Mouse (Mus musculus) gastrocnemius, adult 18-20 months (tissue): ENCODE measurements around the gene Capsl. TPM values are rescaled to one million over a fixed set of nuclear protein-coding genes. Genes with fewer than 3 reads are reported as not detected.

Source experiments
- DNase-seq: peaks from one replicate; pipeline ENCODE4 v3.0.0; 2021; ENCODE audit warnings: low spot score
- long read RNA-seq, 2 experiments: library from polyadenylated mRNA; stranded (forward); transcript quantifications; one replicate each; pipeline ENCODE4 v2.0.0; 2021
- total RNA-seq, 2 experiments: library from RNA; stranded (reverse); gene quantifications; 2 replicates each; pipeline ENCODE4 v1.2.3; 2021

Capsl gene
- total RNA-seq = not detected
- long read RNA-seq, experiment 1 = 0 reads
- long read RNA-seq, experiment 2 = 0 reads

DNA sequence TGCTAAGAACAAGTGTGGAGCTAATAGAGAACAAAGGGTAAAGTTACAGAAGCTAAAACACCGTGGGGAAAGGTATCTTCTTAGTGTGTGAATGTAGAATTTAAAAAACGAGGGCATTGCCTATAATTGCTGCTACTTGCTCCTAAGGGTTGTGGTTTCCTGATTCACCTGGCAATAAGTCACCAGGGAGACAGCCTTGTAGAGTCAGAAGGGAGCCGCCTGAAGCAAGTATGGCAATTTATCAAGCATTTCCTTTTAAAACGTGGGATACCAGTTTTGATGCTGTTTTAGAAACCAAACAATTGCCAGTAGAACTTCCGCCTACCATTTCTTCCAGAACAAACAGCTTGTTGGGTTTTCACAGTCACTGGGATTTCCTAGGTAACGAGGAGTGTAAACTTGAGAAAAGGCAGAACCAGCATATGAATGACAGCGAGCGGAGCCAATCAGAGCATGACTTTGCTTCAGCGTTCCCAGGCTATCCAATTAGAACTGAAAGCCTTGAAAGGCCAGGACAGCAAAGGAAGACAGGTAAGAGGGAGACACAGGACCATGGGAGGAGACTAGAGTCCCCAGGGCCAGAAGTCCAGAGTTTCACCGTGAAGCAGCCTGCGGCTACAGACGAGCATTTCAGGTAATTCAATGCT is at the start of gene Capsl:
TSS of gene Capsl (plus strand) at position 495 of the 647 bp plus-strand sequence.
- DNase-seq = peak; percentile 6

DNA sequence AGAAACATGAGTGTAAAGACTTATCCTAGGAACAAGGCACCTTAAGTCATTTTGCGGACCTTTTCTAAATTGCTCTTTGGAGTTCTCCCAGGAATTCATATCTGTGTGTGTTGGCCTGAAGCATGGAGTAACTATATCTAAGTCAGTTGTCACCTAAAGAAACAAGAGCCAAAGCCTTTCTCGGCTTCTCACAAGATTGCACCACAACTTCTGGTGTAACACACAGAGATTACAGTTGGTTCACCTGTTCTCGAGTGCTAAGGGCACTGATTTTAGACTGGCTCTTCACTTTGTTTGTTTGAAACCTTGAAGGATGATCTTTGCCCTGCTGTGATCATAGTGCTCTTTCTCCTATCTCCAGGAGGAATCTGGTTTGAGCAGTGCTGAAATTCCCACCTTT is 26.4 kb upstream of the Capsl start:
- DNase-seq = no peak

DNA sequence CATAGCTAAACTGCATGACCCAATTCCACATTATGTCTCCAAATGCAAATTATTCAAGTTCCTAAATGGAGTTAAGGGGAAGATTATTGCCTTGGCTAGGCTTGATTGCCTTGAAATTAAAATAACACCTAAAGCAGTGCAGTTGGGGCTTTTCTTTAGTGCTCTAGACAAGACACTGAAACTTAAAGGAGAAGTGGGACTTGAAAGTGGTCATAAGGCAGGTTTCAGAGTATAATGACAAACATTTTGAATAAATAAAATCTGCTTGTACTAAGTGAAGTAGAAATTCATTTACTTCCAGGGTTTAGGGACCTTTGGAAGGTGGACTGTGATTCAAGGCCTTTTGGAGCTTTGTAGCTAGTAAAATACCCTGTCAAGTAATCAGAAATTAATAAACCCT is 14.7 kb upstream of the Capsl start:
- DNase-seq = no peak

DNA sequence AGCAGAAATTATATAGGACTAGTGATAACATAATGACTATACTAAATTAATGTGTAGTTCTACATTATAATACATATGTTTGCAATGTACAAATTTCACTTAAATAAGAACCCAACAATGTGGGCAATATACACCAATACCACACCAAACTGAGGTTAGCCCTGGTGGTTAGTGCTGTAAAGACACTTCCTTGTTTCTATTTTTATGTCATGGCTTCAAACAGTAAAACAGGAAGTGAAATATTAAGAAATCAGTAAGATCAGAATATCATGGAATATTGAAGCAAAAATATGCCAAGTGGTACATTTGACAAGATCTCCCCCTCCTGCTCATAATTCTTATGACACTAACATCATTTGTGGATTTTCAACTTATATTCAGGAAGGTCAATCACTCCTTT is 8.0 kb upstream of the Capsl start:
- no peak for DNase-seq

DNA sequence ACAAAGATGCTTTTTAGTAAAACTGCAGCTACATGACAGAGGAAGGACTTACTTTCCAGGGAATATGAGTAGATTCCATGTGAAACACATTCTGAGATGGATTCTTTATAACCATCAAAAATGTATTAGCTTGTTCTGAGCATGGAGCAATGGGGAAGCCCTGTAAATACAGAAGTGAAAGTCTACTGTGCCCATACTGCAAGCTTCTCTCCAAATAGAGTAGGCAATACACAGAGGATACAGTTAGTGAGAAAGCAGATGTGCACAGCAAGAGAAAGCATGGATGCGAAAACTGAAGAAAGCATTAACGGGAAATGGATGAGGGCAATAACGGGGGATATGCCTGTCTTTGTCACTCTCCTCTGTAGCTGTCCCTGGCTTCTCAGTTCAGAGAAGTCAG is 6.0 kb upstream of the Capsl start:
- no peak for DNase-seq

DNA sequence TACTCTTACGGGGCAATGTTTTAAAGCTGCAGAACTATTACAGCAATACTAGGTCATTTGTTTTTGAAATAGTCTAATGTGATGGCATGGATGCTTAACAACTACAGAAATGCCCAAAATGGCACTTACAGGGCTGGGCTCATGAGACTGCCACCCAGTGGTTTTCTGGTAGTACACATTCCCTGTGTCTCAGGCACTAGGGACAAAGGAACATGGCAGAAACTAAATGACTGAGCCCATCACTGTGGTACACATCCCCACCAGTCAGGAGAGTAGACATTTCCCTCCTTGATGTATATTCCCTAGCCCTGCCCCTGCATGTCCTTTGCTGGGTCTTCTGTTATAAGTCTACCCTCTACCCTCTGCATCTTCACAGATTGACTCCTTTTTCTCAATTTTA is 16.2 kb downstream of the Capsl start:
- no peak for DNase-seq

DNA sequence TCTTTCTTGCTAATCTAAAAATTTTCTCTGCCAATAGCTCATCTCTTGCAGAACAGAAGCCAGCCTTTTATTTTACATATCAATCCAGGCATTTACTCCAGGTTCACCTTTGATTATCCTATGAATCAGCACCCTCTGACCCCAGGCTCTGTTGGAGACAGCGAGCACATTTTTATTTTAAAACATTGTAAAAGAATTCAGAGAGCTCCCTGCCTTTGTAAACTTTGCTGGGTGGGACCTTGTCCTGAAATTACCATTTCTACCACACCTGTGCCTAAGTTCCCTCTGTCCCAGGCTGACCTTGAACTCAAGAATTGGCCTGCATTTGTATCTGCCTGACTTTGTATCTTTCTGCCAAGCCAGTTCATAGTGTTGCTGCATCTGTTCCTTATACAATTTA is 17.0 kb downstream of the Capsl start:
- no peak for DNase-seq

DNA sequence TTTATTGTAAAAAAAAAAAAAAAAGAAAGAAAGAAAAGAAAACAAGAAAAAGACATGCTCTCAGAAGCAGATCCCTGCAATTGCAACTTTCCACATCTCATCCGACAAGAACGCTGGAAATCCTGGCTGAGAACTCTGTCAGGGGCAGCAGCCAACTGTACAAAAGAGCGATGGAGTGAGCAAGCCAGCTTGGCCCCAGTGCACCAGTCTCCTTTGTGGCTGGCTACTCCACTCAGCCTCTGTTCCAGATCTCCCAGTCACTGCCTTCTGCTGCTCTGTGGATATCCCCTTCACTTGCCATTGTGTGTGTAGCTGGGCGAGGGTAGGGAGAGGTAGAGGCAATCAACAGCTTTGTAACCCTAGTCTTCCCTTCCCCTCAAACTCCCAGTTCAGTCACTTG is 18.4 kb downstream of the Capsl start:
- peak; percentile 1 for DNase-seq

DNA sequence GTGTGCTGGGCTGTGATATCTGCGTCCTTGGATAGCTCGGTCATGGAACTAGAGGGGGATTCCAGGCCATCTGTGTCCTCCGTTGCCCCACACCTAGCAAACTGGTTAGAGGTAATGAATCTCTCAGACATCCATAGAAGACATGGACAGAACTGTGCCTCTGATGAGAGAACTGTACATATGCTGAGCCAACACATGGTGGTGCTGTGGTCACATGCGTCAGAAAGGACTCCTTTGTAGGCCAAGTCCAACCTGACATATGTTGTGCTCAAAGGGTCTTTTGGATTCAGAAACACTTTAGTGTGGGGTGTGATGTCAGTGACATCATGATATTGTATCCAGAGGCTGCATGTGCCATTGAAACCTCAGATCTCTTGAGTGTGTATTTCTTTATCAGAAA is 19.4 kb downstream of the Capsl start:
- no peak for DNase-seq

DNA sequence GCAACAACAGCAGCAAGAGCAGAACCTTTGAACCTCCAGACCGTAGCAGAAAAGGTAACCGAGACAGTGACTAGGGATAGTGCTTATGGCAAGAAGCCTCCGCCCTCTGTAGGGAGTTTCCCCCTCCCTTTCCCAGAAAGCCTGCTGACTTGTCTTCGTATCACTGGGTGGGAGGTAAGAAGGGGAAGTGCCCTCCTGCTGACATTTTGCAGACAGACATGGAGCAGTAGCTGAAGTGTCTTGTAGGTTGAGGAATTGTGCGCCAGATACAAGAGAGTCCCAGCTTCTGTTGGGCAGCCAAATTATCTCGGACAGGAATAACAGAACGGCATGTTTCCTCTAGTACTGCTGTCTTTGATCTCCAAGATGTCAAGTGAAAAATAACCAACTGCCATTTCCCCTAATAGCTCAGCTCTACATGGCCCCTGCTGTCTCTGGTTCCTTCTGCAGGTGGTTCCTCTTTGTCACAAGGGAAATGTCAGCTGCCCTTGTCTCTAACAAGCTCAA is 27.7 kb downstream of the Capsl start:
- no peak for DNase-seq

DNA sequence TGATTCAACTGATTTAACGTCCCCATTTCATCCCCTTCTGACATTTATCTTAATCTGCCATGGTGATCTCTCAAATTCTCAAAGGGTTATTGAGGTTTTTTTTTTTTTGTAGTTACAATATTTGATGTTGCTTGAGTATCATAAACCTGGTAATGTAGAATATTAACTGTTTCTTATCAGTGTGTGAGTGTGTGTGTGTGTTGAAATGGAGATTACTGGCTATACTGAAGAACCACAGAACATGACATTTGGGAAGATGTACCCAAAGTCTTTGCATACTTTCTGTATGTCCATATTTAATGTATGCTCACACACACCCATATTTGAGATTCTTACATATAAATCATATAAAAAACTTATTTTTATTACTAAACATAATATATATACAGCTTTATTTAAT is 28.2 kb downstream of the Capsl start:
- no peak for DNase-seq

DNA sequence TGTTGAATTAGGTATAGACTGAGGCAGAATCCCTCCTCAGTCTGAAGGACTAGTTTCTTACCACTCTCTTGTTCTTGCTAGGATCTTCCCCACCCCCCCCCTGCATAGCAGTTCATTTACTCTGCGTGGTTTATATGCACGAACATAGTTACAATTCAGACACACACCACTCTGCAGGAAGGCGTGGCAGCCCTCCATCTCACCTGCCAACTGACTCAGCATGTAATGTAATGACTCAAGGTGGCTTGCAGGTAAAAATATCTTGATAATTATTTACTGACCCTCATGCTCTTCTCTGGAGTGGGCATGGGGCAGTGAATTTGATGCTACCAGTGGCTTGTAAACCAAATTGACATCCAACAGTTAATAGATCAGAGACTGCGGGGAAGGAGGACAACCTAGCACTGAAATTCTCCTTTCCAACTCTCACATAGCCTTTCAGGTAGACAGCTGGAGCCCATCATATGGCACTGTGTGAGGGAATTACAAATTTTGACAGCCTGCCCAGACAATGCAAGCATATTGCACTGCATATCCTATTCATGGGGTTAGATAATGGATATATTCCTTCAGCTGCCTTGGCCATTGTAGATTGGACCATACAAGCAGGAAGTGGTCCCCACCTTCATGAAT is 35.3 kb downstream of the Capsl start:
- DNase-seq = no peak

DNA sequence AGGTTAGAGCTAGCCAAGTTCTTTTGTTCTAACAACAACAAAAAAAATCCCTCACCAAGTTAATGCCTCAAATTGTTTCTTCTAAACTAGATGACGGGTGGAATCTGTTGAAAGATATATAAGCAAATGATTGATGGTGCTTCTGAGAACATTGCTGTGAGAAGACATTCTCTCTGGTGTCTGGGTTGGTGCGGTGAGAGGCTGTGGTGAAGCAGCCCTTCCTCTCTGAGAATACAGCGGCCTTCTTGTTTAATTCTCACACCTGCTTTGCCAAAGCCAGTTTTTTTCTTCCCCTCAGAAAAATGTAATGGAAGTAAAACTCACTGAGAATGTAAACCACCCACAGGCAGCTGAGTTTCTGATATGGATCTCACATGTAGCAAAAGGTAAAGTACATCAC is 36.3 kb downstream of the Capsl start:
- no peak for DNase-seq

DNA sequence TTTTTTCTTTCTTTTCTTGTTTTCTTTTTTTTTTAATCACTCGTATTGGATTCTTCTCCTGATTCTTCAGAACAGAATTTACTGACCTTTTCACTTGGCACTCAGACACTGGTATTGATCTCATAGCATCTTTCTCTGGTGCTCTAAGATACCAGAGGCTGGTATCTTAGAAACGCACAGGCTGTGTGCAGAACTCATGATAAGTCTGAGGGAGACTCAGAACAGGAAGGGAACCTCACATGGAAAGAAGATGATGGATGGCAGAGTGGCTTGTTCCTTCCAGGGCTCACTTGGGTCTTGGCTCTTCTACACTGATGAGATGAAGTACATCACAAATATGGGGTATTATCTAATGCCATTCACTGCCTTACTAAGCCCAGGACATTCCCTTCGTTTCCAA is 36.8 kb downstream of the Capsl start:
- DNase-seq = no peak

DNA sequence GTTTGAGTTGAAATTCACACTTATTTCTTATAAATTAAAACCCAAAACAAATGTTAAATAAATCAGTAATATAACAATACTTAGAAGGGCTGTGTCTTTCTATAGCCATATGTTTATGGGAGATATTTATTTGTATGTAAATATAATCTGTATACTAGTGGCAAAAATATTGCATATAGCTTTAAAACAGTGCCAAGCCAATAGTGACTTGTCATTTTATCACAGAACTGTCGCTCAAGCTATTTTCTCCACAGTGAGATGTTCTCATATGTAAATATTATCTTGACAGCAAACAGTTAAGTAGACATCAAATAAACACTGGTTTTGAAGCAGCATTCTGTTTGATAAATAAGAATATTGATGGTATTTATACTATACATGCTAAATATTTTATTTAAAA is 37.4 kb downstream of the Capsl start:
- DNase-seq = no peak

DNA sequence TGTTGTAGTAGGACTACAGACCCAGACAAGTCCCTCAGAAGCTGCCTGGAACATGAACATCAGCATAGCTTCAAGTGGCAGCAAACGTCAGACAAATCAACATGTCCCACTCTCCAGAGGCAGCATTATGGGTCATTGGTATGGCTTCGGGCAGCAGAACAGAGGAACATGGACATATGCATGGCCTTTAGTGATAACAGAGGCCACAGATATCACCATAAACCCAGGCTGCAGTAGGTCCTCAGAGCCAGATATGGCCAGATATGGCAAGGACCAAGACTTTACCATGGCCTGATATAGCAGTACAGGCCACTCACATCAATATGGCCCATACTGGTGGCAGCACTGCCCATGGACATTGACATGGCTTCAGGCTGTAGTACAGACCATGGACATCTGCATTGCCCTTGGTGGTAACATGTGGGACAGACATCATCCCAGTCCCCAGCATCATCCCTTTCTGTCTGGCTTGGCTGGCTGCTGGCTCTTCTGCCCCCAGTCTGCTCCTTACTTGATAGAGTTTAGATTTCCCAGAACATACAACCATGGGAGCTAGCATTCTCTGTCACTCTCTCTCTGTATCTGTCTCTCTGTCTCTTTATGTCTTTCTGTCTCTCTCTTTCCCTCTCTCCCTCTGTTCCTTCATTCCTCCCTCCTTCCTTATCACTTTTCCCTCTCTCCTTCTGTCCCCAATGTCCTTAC is 53.7 kb downstream of the Capsl start:
- no peak for DNase-seq

DNA sequence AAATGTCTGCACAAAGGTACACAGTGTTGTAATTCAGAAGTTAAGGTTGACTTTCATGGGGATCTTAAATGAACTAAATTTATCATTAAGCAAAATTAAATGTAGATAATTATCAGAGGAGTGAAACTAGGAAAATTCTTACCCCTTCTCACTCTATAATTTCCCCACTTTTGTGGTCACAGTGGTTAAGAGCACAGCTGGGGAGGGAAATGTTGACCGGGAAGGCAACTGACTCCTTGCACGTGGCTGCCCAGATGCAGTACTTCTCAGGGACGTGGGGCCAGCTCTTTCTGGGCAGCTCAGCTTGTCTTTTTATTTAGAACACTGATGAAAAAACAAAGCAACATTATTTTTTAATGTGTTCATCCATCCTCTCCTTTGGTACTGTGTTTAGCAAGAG is 56.2 kb downstream of the Capsl start:
- DNase-seq = no peak

Other genes starting within 250 kb of the Capsl start
- not detected for gene Ugt3a1, start 159.1 kb upstream of the Capsl start, total RNA-seq
- not detected for gene Ugt3a2, start 100.5 kb upstream of the Capsl start, total RNA-seq
- under 1 TPM; 0.55 TPM for gene Il7r, start 94.1 kb downstream of the Capsl start, total RNA-seq